Mouse (Mus musculus): ENCODE data around the gene Pbrm1. TPM values are rescaled to one million over a fixed set of nuclear protein-coding genes. Genes with fewer than 3 reads are reported as not detected.

Pbrm1 gene
- polyA plus RNA-seq, 1 experiment from 2014 or later, result 33.2 TPM

DNA sequence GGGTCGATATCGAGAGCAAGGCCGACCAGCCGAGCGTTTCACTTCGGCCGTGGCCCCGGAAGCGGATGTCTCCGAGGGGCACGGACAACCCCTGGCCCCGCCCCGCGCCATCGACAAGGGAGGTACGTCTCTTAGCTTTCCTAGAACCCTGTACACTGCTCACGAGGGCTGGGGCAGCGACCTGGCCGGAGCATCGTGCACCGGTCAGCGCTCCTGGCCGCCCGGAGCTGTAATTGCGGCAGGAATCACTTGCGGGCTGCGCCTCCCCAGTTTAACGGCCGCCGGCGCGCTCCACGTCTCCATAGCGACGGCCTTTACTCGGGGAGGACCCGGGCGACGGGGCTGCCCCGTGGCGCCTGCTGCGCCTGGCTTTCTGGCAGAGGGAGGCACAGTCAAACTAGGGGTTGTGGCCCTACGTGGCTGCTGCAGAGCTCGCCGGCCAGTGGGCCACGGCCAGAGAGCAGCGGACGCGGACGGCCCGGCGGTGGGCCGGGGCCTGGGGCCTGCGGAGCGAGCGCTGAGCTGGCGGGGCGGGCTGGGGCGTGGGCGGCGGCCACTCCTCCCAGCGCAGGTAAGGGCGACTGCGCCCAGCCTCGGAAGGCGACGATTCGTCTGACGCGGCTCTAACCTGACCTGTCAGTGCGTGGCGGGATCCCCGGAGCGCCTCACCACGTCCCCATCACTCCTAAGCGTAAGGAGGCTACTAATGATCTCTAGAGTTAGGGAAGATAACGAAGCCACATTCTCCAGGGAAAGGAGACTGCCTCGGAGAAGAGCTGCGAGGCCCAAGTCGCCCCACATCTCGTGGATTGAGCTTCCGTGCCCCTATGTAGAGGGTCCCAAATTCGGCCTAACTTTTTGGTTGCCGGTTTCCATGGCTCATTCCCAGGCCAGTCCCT is 17.4 kb upstream of the Pbrm1 start, which contains the start of the genes Glt8d1 and Spcs1:
TSS of gene Glt8d1 (plus strand) at position 94 of the 899 bp plus-strand sequence.
TSS of gene Spcs1 (minus strand) at position 366 of the 899 bp plus-strand sequence.
- Histone ChIP-seq H3K4me1 (ENCODE audit: insufficient read depth) (peaks cover 13% of the 10 kb centered on the region), H3K36me3 (replicated peaks; ENCODE audit: insufficient read depth, low read length) (peaks cover 6% of the 10 kb centered on the region; the same call in 1 of the 2 replicates), H3K9me3 (ENCODE audit: low read length) (no peaks in the 10 kb centered on the region), H3K27ac (ENCODE audit: low read depth) (peak within 1 kb of the TSS; percentile 95), H3K27me3 (ENCODE audit: insufficient read depth, low read length) (no peaks in the 10 kb centered on the region), H3K4me2 (ENCODE audit: low read depth, low read length) (peak within 1 kb of the TSS; percentile 73), H3K9ac (replicated peaks) (peak within 1 kb of the TSS; percentile 92), H3K4me3 (ENCODE audit: low read depth, low read length) (peak within 1 kb of the TSS; percentile 84)
- WGBS (ENCODE audit: insufficient replicate concordance), result under 1% methylated on average over 81 of the region's 84 CpGs
- ATAC-seq (peak; percentile 92), DNase-seq (peak; percentile 91)
- TF ChIP-seq CTCF (IDR thresholded peaks at IDR 0.05; ENCODE audit: low read depth), result no peak
- TF ChIP-seq EP300 (IDR thresholded peaks at IDR 0.05; ENCODE audit: low read depth), result no peak

DNA sequence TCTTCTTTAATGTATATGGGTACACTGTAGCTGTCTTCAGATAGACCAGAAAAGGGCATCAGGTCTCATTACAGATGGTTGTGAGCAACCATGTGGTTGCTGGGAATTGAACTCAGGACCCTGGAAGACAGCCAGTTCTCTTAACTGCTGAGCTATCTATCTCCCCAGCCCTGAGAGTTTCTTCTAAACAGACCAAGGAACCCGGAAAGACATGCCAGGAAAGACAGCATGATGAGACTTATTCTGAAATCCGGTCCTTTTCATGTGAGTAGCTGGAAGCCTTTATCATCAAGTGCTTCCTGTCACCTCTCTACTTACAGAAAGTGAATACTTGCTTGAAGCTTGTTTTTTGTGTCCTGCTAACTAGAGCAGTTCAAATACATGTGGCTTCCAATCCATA is 14.4 kb upstream of the Pbrm1 start:
- Histone ChIP-seq H3K36me3 (replicated peaks; ENCODE audit: insufficient read depth, low read length) (peaks cover 8% of the 10 kb centered on the region; the same call in 1 of the 2 replicates), H3K4me2 (ENCODE audit: low read depth, low read length) (no peak overlapping the region), H3K27me3 (ENCODE audit: insufficient read depth, low read length) (no peaks in the 10 kb centered on the region), H3K9me3 (ENCODE audit: low read length) (no peaks in the 10 kb centered on the region), H3K4me3 (ENCODE audit: low read depth, low read length) (no peak overlapping the region), H3K4me1 (ENCODE audit: insufficient read depth) (peaks cover 13% of the 10 kb centered on the region), H3K27ac (ENCODE audit: low read depth) (no peak overlapping the region), H3K9ac (replicated peaks) (no peak overlapping the region)
- no peak for ATAC-seq
- no peak for DNase-seq
- TF ChIP-seq CTCF (IDR thresholded peaks at IDR 0.05; ENCODE audit: low read depth) (no peak), EP300 (IDR thresholded peaks at IDR 0.05; ENCODE audit: low read depth) (0 out of 2 replicates have a peak, but pooled peaks have one; percentile 20)
- WGBS (ENCODE audit: insufficient replicate concordance), result 49% methylated on average over 2 of the region's 2 CpGs

DNA sequence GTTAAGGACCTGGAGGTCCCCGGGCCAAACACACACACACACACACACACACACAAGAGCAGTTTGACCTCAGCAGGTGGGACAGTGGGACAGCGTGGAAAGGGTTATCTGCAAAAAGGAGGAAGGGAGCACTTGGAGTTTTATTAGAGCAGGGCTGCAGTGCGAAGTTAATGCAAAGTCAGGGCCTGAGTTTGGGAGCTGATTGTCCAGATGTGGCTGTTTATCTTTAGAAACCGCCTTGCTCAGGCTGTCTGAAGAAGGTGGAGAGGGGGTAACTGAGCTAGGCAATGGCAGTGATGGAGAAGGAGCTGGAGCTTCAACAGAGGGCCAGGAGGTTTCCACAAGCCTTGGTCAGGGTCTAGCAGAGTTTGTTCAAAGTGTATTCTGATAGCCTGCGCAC is 12.2 kb upstream of the Pbrm1 start:
- TF ChIP-seq CTCF (IDR thresholded peaks at IDR 0.05; ENCODE audit: low read depth) (no peak), EP300 (IDR thresholded peaks at IDR 0.05; ENCODE audit: low read depth) (peak; percentile 37; the same call in 1 of the 2 replicates)
- H3K9ac ChIP-seq (replicated peaks), result no peak overlapping the region
- peak; percentile 65 for ATAC-seq
- H3K9me3 ChIP-seq (ENCODE audit: low read length), result no peaks in the 10 kb centered on the region
- peaks cover 7% of the 10 kb centered on the region for H3K4me1 ChIP-seq (ENCODE audit: insufficient read depth)
- H3K4me2 ChIP-seq (ENCODE audit: low read depth, low read length), result no peak overlapping the region
- H3K27me3 ChIP-seq (ENCODE audit: insufficient read depth, low read length), result no peaks in the 10 kb centered on the region
- no peak overlapping the region for H3K27ac ChIP-seq (ENCODE audit: low read depth)
- peaks cover 24% of the 10 kb centered on the region for H3K36me3 ChIP-seq (replicated peaks; ENCODE audit: insufficient read depth, low read length)
- no peak overlapping the region for H3K4me3 ChIP-seq (ENCODE audit: low read depth, low read length)
- no peak for DNase-seq
- WGBS (ENCODE audit: insufficient replicate concordance), result 63% methylated on average over 5 of the region's 5 CpGs

DNA sequence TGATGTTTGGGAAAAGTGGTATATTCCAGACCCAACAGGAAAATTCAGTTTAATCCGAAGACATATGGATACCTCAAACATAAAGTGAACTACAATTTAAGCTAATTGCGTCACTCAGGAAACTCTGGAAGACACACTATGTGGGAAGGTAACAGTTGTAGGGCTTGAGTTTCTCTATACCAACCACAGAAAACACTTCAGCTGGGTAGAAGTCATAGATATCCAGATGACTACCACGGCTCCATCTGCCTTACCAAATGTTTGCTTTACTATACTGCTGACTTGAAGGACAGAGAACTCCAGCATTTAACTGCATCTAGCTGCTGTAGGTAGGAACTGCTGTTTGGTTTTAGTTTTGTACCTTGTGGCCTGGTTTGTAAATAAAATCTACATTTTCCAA is 7.3 kb upstream of the Pbrm1 start:
- Histone ChIP-seq H3K9ac (replicated peaks) (no peak overlapping the region), H3K27ac (ENCODE audit: low read depth) (no peak overlapping the region), H3K4me2 (ENCODE audit: low read depth, low read length) (no peak overlapping the region), H3K36me3 (replicated peaks; ENCODE audit: insufficient read depth, low read length) (peaks cover 67% of the 10 kb centered on the region), H3K4me3 (ENCODE audit: low read depth, low read length) (no peak overlapping the region), H3K9me3 (ENCODE audit: low read length) (no peaks in the 10 kb centered on the region), H3K27me3 (ENCODE audit: insufficient read depth, low read length) (no peaks in the 10 kb centered on the region), H3K4me1 (ENCODE audit: insufficient read depth) (peaks cover 2% of the 10 kb centered on the region; the same call in 1 of the 2 replicates)
- WGBS (ENCODE audit: insufficient replicate concordance), result 81% methylated on average over 3 of the region's 3 CpGs
- ATAC-seq (no peak), DNase-seq (no peak)
- no peak for TF ChIP-seq EP300 (IDR thresholded peaks at IDR 0.05; ENCODE audit: low read depth)
- TF ChIP-seq CTCF (IDR thresholded peaks at IDR 0.05; ENCODE audit: low read depth), result no peak

DNA sequence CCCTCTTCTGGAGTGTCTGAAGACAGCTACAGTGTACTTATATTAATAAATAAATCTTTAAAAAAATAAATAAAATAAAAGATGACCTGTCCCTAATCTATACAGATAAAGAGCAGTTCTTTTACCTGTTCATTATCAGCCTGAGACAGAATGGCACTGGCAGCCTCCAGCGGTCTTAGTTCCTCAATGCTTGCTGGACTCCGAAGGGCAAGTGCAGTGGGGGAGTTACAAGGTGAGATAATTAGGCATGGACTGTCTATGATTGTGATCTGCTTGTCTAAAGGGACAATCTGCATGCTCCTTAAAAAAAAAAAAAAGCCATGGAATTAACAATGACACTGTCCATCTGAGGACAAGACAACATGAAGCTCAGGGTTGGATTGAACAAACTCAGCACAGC is 5.0 kb upstream of the Pbrm1 start:
- Histone ChIP-seq H3K9me3 (ENCODE audit: low read length) (no peaks in the 10 kb centered on the region), H3K4me2 (ENCODE audit: low read depth, low read length) (no peak overlapping the region), H3K27ac (ENCODE audit: low read depth) (no peak overlapping the region), H3K4me3 (ENCODE audit: low read depth, low read length) (no peak overlapping the region), H3K36me3 (replicated peaks; ENCODE audit: insufficient read depth, low read length) (peaks cover 69% of the 10 kb centered on the region), H3K9ac (replicated peaks) (no peak overlapping the region), H3K27me3 (ENCODE audit: insufficient read depth, low read length) (no peaks in the 10 kb centered on the region), H3K4me1 (ENCODE audit: insufficient read depth) (peaks cover 15% of the 10 kb centered on the region)
- TF ChIP-seq CTCF (IDR thresholded peaks at IDR 0.05; ENCODE audit: low read depth) (no peak), EP300 (IDR thresholded peaks at IDR 0.05; ENCODE audit: low read depth) (no peak)
- WGBS (ENCODE audit: insufficient replicate concordance), result 88% methylated on average over 2 of the region's 2 CpGs
- ATAC-seq, result no peak
- no peak for DNase-seq

DNA sequence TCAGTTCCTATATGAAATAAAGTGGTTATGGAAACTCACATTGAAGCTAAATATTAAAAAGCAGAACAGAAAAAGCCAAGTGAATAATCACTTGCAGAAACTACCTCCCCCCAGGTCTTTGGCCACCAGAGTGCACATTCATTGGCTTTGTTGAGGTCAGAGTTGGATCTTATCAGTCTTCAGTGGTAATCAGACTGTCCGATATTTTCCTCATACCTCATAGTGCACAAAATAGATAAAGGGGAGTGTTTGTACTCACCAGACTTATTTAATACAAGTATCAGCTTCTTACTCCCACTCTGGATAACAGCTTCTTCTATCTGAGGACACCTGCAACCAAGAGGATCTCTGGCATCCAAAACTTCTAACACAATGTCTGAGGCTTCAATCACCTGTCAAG is 2.9 kb upstream of the Pbrm1 start:
- 50% methylated on average over 1 of the region's 1 CpGs for WGBS (ENCODE audit: insufficient replicate concordance)
- H3K27ac ChIP-seq (ENCODE audit: low read depth), result no peak overlapping the region
- ATAC-seq, result no peak
- TF ChIP-seq EP300 (IDR thresholded peaks at IDR 0.05; ENCODE audit: low read depth) (0 out of 2 replicates have a peak, but pooled peaks have one; percentile 14), CTCF (IDR thresholded peaks at IDR 0.05; ENCODE audit: low read depth) (no peak)
- H3K9ac ChIP-seq (replicated peaks), result 0 out of 2 replicates have a peak overlapping the region, but pooled peaks have one; percentile 30
- H3K4me2 ChIP-seq (ENCODE audit: low read depth, low read length), result no peak overlapping the region; the same call in 1 of the 2 replicates
- peaks cover 56% of the 10 kb centered on the region for H3K36me3 ChIP-seq (replicated peaks; ENCODE audit: insufficient read depth, low read length)
- H3K9me3 ChIP-seq (ENCODE audit: low read length), result no peaks in the 10 kb centered on the region
- no peak for DNase-seq
- no peaks in the 10 kb centered on the region for H3K27me3 ChIP-seq (ENCODE audit: insufficient read depth, low read length)
- H3K4me3 ChIP-seq (ENCODE audit: low read depth, low read length), result no peak overlapping the region
- H3K4me1 ChIP-seq (ENCODE audit: insufficient read depth), result peaks cover 20% of the 10 kb centered on the region
